Comparison of ENCODE assay signal across 9 mouse cellular contexts in genomic region chr5:30231891-30232270, GRCm38 (mm10). TPM values are rescaled to one million over a fixed set of nuclear protein-coding genes. Genes with fewer than 3 reads are reported as not detected.
DNase-seq lines count a peak whose midpoint lies in the region; ATAC-seq and TF ChIP-seq lines count a peak whose summit lies in the region.
"Had no signal": no experiment of that assay in that cellular context is flagged by ENCODE, and none has a peak within 500 bp of the region (broad histone marks: within the 10 kb centered on the region; RNA-seq: fewer than 3 reads in every experiment).

No protein-coding gene starts in this region.

- TF ChIP-seq EP300 in lung, postnatal 0 days (IDR thresholded peaks at IDR 0.05) = no peak

- H3K4me3 ChIP-seq in lung, postnatal 0 days (ENCODE audit: low read depth, low read length) = peak overlapping the region; percentile 79
- H3K4me3 ChIP-seq in forebrain, embryonic 12.5 days (replicated peaks) = peak overlapping the region; percentile 85
- peak overlapping the region; percentile 69 for H3K4me3 ChIP-seq in limb, embryonic 12.5 days (replicated peaks)
- peak overlapping the region; percentile 85 for H3K4me3 ChIP-seq in small intestine, adult 2 months (ENCODE audit: low read depth, low read length)

- WGBS in lung, postnatal 0 days = 37% methylated on average over 16 of the region's 16 CpGs
- WGBS in forebrain, embryonic 12.5 days = 40% methylated on average over 16 of the region's 16 CpGs
- WGBS in limb, embryonic 12.5 days = 49% methylated on average over 16 of the region's 16 CpGs
- WGBS in small intestine, adult 2 months = 10% methylated on average over 16 of the region's 16 CpGs

- peak overlapping the region; percentile 57 for H3K27ac ChIP-seq in lung, postnatal 0 days (ENCODE audit: low read length)
- peak overlapping the region; percentile 94 for H3K27ac ChIP-seq in forebrain, embryonic 12.5 days
- peak overlapping the region; percentile 90 for H3K27ac ChIP-seq in limb, embryonic 12.5 days
- peak overlapping the region; percentile 87 for H3K27ac ChIP-seq in small intestine, adult 2 months (ENCODE audit: insufficient read depth, low read depth, low read length)

- peak overlapping the region; percentile 34; the same call in 1 of the 2 replicates for H3K9ac ChIP-seq in lung, postnatal 0 days (replicated peaks; ENCODE audit: low read depth)
- peak overlapping the region; percentile 69 for H3K9ac ChIP-seq in forebrain, embryonic 12.5 days
- peak overlapping the region; percentile 63 for H3K9ac ChIP-seq in limb, embryonic 12.5 days (replicated peaks)

- no peak for TF ChIP-seq POLR2A in small intestine, adult 2 months (IDR thresholded peaks at IDR 0.05; ENCODE audit: low read depth, low read length)

- no peaks in the 10 kb centered on the region for H3K36me3 ChIP-seq in lung, postnatal 0 days (ENCODE audit: insufficient read depth, low read length)
- no peaks in the 10 kb centered on the region for H3K36me3 ChIP-seq in forebrain, embryonic 12.5 days (replicated peaks)
- peaks cover 8% of the 10 kb centered on the region; the same call in 1 of the 2 replicates for H3K36me3 ChIP-seq in limb, embryonic 12.5 days
- H3K36me3 ChIP-seq in small intestine, adult 2 months (ENCODE audit: control insufficient read depth, insufficient read depth, low read length) = peaks cover 5% of the 10 kb centered on the region; the same call in 1 of the 2 replicates

- no peaks in the 10 kb centered on the region for H3K27me3 ChIP-seq in lung, postnatal 0 days (replicated peaks; ENCODE audit: insufficient read depth, low read length)
- H3K27me3 ChIP-seq in forebrain, embryonic 12.5 days = no peaks in the 10 kb centered on the region
- no peaks in the 10 kb centered on the region for H3K27me3 ChIP-seq in limb, embryonic 12.5 days
- H3K27me3 ChIP-seq in small intestine, adult 2 months (ENCODE audit: control insufficient read depth, insufficient read depth, low read length) = no peaks in the 10 kb centered on the region

- no peaks in the 10 kb centered on the region for H3K4me1 ChIP-seq in lung, postnatal 0 days (ENCODE audit: insufficient read depth, low read depth, low read length)
- H3K4me1 ChIP-seq in forebrain, embryonic 12.5 days = peaks cover 28% of the 10 kb centered on the region
- peaks cover 21% of the 10 kb centered on the region for H3K4me1 ChIP-seq in limb, embryonic 12.5 days (replicated peaks)
- H3K4me1 ChIP-seq in small intestine, adult 2 months (ENCODE audit: control insufficient read depth, insufficient read depth, insufficient read length, low read length) = peaks cover 8% of the 10 kb centered on the region; the same call in 1 of the 2 replicates

- ATAC-seq in lung, postnatal 0 days = no peak
- no peak for ATAC-seq in forebrain, embryonic 12.5 days (ENCODE audit: low FRiP score)
- no peak for ATAC-seq in limb, embryonic 12.5 days (ENCODE audit: insufficient number of reproducible peaks, insufficient read depth, low FRiP score, low TSS enrichment, low read depth)

- no peak for DNase-seq in lung, postnatal 0 days (ENCODE audit: low spot score)
- no peak for DNase-seq in lung, postnatal 25 days (ENCODE audit: low spot score)
- DNase-seq in adrenal gland, postnatal 10 days = no peak
- no peak for DNase-seq in urinary bladder, postnatal 36 days (ENCODE audit: low spot score in 2 of 2)
- DNase-seq in gastrocnemius, postnatal 4 days (ENCODE audit: low spot score in 2 of 2) = no peak

- no peak for TF ChIP-seq CTCF in lung, postnatal 0 days (IDR thresholded peaks at IDR 0.05)
- TF ChIP-seq CTCF in small intestine, adult 2 months (IDR thresholded peaks at IDR 0.05; ENCODE audit: extremely low read depth, insufficient read length, insufficient replicate concordance, low read depth, low read length) = no peak

- H3K4me2 ChIP-seq in lung, postnatal 0 days (replicated peaks; ENCODE audit: low read depth, low read length) = peak overlapping the region; percentile 92
- H3K4me2 ChIP-seq in forebrain, embryonic 12.5 days = peak overlapping the region; percentile 85
- H3K4me2 ChIP-seq in limb, embryonic 12.5 days = peak overlapping the region; percentile 65

- no peaks in the 10 kb centered on the region for H3K9me3 ChIP-seq in lung, postnatal 0 days (ENCODE audit: low read length)
- H3K9me3 ChIP-seq in forebrain, embryonic 12.5 days = no peaks in the 10 kb centered on the region
- peaks cover 8% of the 10 kb centered on the region; the same call in 1 of the 2 replicates for H3K9me3 ChIP-seq in limb, embryonic 12.5 days

RNA-seq across cellular contexts. Expression of gene Selenoi, which starts 0.5 kb away (rescaled TPM):
- 9.4 and 11.0 TPM in 2 replicates for polyA plus RNA-seq in lung, postnatal 0 days (2015; fragmentation: Nextera tagmentation; extraction: Ambion mirVana)
- polyA plus RNA-seq in forebrain, embryonic 12.5 days (2016; fragmentation: Nextera tagmentation; extraction: Ambion mirVana) = 24.8 and 25.5 TPM in 2 replicates
- polyA plus RNA-seq in limb, embryonic 12.5 days (2016; fragmentation: Nextera tagmentation; extraction: Ambion mirVana) = 20.0 and 22.0 TPM in 2 replicates
- polyA plus RNA-seq in small intestine, adult 2 months (2012; rRNA removed) = 36.4 and 107 TPM in 2 replicates
- total RNA-seq in adrenal gland, postnatal 10 days (2021) = 10 to 100 TPM; 20.4 to 20.7 TPM
- 10 to 100 TPM; 20.4 to 25.7 TPM for total RNA-seq in gastrocnemius, postnatal 4 days (2021)

RNA-seq across cellular contexts. Expression of gene Adgrf3, which starts 26.4 kb away (rescaled TPM):
- polyA plus RNA-seq in lung, postnatal 0 days (2015; fragmentation: Nextera tagmentation; extraction: Ambion mirVana) = 0.13 and 0.18 TPM in 2 replicates
- not detected in 2 replicates for polyA plus RNA-seq in forebrain, embryonic 12.5 days (2016; fragmentation: Nextera tagmentation; extraction: Ambion mirVana)
- polyA plus RNA-seq in limb, embryonic 12.5 days (2016; fragmentation: Nextera tagmentation; extraction: Ambion mirVana) = not detected in 2 replicates
- 0.04 and 0.05 TPM in 2 replicates for polyA plus RNA-seq in small intestine, adult 2 months (2012; rRNA removed)
- under 1 TPM; 0.30 to 0.58 TPM for total RNA-seq in adrenal gland, postnatal 10 days (2021)
- under 1 TPM; 0.31 to 0.52 TPM for total RNA-seq in gastrocnemius, postnatal 4 days (2021)
- polyA plus RNA-seq: brain, embryonic 14.5 days had no signal

RNA-seq across cellular contexts. Expression of gene Drc1, which starts 49.3 kb away (rescaled TPM):
- polyA plus RNA-seq in lung, postnatal 0 days (2015; fragmentation: Nextera tagmentation; extraction: Ambion mirVana) = 6.5 and 8.4 TPM in 2 replicates
- polyA plus RNA-seq in forebrain, embryonic 12.5 days (2016; fragmentation: Nextera tagmentation; extraction: Ambion mirVana) = 1.5 and 1.6 TPM in 2 replicates
- polyA plus RNA-seq in limb, embryonic 12.5 days (2016; fragmentation: Nextera tagmentation; extraction: Ambion mirVana) = 0.14 and 0.26 TPM in 2 replicates
- polyA plus RNA-seq in small intestine, adult 2 months (2012; rRNA removed) = 0.11 and 0.28 TPM in 2 replicates
- under 1 TPM; 0.21 to 0.42 TPM for total RNA-seq in adrenal gland, postnatal 10 days (2021)
- total RNA-seq in gastrocnemius, postnatal 4 days (2021) = under 1 TPM; 0.23 to 0.47 TPM
